Mouse (Mus musculus) kidney, embryonic 15.5 days (tissue): ENCODE results near the gene Gzmm. TPM values are rescaled to one million over a fixed set of nuclear protein-coding genes. Genes with fewer than 3 reads are reported as not detected.

Source experiments
- ATAC-seq: fragments of 200-750 bp; cut with Nextera tagmentation; replicated peaks from 2 replicates; pipeline ENCODE4 v1.8.0; 2017; ENCODE audit warnings: moderate TSS enrichment; ENCODE audit not compliant: low FRiP score
- H3K27ac ChIP-seq: fragments of 300-500 bp; sonication (generic); 2 replicates; pipeline ENCODE4 v1.5.1; 2015; ENCODE audit warnings: mild to moderate bottlenecking, inconsistent platforms
- H3K27me3 ChIP-seq: fragments of 300-500 bp; sonication (generic); 2 replicates; pipeline ENCODE4 v1.6.1; 2015; ENCODE audit warnings: inconsistent platforms
- H3K36me3 ChIP-seq: fragments of 300-500 bp; sonication (generic); 2 replicates; pipeline ENCODE4 v1.6.1; 2015; ENCODE audit warnings: inconsistent platforms
- H3K4me1 ChIP-seq: fragments of 300-500 bp; sonication (generic); 2 replicates; pipeline ENCODE4 v1.6.1; 2015; ENCODE audit warnings: inconsistent platforms
- H3K4me2 ChIP-seq: fragments of 300-500 bp; sonication (generic); 2 replicates; pipeline ENCODE4 v1.6.1; 2015; ENCODE audit warnings: moderate library complexity, mild to moderate bottlenecking, inconsistent platforms
- H3K4me3 ChIP-seq: fragments of 300-500 bp; sonication (generic); replicated peaks from 2 replicates; pipeline ENCODE4 v1.5.1; 2015; ENCODE audit warnings: mild to moderate bottlenecking, inconsistent platforms
- H3K9ac ChIP-seq: fragments of 300-500 bp; sonication (generic); 2 replicates; pipeline ENCODE4 v1.6.1; 2015; ENCODE audit warnings: mild to moderate bottlenecking, inconsistent platforms
- H3K9me3 ChIP-seq: fragments of 300-500 bp; sonication (generic); replicated peaks from 2 replicates; pipeline ENCODE4 v1.6.1; 2016; ENCODE audit warnings: inconsistent platforms
- WGBS: fragments of 180-500 bp; shearing (Covaris S2); methylation state at CpG from one replicate; pipeline ENCODE4 v1.1.7; 2015; ENCODE audit warnings: mixed read lengths; 5-methylcytosine and 5-hydroxymethylcytosine counted together
- polyA plus RNA-seq: library from polyadenylated mRNA; unstranded; fragments of >200 nt; fragmentation: Nextera tagmentation; extraction: Ambion mirVana; gene quantifications from 2 replicates; pipeline ENCODE4 v1.2.1, GENCODE M21; 2015

Gzmm gene
- polyA plus RNA-seq, 1 experiment from 2014 or later: 0.95 TPM

DNA sequence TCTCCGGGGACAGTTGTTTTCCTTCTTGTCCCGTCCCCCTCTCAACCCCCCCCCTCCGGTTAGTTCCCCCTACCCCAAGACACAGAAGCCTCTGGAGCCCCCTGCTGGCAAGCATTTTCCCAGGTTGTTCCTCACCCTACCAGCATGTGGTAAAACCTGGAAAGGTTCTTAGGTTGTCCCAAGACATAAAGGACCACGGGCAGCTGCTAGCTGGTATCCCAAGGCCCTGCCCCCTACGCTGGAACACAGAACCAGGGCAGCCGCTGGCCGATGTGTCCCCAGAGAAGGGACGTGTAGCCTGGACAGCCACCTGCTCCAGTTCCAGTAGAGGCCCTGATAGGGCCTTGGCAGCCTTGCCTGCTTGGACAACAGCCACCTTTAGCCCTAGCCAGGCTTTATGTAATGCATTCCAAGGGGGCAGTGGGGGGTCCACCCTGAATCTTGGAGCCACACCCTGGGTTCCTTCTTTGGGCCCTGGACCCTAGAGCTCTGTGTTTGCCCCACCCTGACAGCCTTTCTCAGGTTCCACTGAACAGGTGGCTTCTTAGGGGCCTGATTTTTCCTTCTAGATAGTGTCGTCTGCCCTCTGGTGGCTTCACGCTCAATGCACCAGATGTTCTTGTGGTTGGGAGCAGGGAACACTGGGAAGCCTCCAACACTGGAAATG is 5.8 kb upstream of the Gzmm start:
- Histone ChIP-seq H3K9ac (peak overlapping the region; percentile 86), H3K4me3 (peak overlapping the region; percentile 87), H3K36me3 (peaks cover 43% of the 10 kb centered on the region), H3K9me3 (no peaks in the 10 kb centered on the region), H3K27me3 (no peaks in the 10 kb centered on the region), H3K4me1 (peaks cover 25% of the 10 kb centered on the region), H3K4me2 (peak overlapping the region; percentile 89), H3K27ac (peak overlapping the region; percentile 89)
- WGBS: 2% methylated on average over 10 of the region's 10 CpGs
- ATAC-seq: 0 out of 2 replicates have a peak, but pooled peaks have one; percentile 1

- Histone ChIP-seq H3K9ac (peak overlapping the region; percentile 86), H3K36me3 (peaks cover 52% of the 10 kb centered on the region), H3K27ac (no peak overlapping the region; the same call in 1 of the 2 replicates), H3K9me3 (no peaks in the 10 kb centered on the region), H3K27me3 (no peaks in the 10 kb centered on the region), H3K4me2 (peak overlapping the region; percentile 89), H3K4me3 (peak overlapping the region; percentile 87), H3K4me1 (peaks cover 25% of the 10 kb centered on the region)
- no peak for ATAC-seq
- 76% methylated on average over 6 of the region's 6 CpGs for WGBS
Measured at GRCm38 (mm10) chr10:79683726-79684640, 4.8 kb upstream of the Gzmm start.

- 94% methylated on average over 25 of the region's 25 CpGs for WGBS
- no peak overlapping the region for H3K9ac ChIP-seq
- no peak overlapping the region for H3K4me3 ChIP-seq
- H3K36me3 ChIP-seq: peaks cover 61% of the 10 kb centered on the region
- no peak overlapping the region for H3K4me2 ChIP-seq
- peaks cover 25% of the 10 kb centered on the region for H3K4me1 ChIP-seq
- H3K27me3 ChIP-seq: no peaks in the 10 kb centered on the region
- H3K27ac ChIP-seq: no peak overlapping the region
- no peak for ATAC-seq
- no peaks in the 10 kb centered on the region for H3K9me3 ChIP-seq
Measured at GRCm38 (mm10) chr10:79684770-79685600, 3.8 kb upstream of the Gzmm start.

- no peak overlapping the region for H3K9ac ChIP-seq
- ATAC-seq: no peak
- H3K27ac ChIP-seq: no peak overlapping the region
- 93% methylated on average over 2 of the region's 2 CpGs for WGBS
- H3K4me1 ChIP-seq: peaks cover 19% of the 10 kb centered on the region
- H3K4me2 ChIP-seq: no peak overlapping the region
- H3K9me3 ChIP-seq: no peaks in the 10 kb centered on the region
- no peaks in the 10 kb centered on the region for H3K27me3 ChIP-seq
- H3K4me3 ChIP-seq: no peak overlapping the region
- H3K36me3 ChIP-seq: peaks cover 62% of the 10 kb centered on the region
Measured at GRCm38 (mm10) chr10:79686219-79686618, 2.6 kb upstream of the Gzmm start.

DNA sequence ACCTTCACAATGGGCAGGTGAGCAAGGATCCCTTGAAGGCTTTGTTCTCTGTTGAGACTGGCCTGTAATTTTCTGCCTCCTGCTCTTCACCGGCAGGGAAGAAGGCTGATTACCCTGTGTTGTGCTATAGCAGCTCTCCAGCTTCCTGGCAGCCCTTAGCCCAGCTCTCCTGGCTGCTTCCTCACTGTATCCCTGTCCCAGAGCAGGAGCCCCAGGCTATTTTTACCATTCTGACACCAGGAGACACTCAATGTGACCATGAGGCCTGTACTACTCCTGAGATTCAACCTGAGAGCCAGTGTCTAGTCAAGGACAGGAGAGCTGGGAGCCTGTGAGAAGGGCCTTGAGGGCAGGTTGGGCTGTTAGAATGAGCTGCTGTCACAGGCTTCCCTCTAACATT is 2.1 kb upstream of the Gzmm start:
- Histone ChIP-seq H3K4me3 (no peak overlapping the region), H3K27me3 (no peaks in the 10 kb centered on the region), H3K9ac (no peak overlapping the region), H3K4me2 (no peak overlapping the region), H3K9me3 (no peaks in the 10 kb centered on the region), H3K4me1 (peaks cover 16% of the 10 kb centered on the region), H3K36me3 (peaks cover 62% of the 10 kb centered on the region), H3K27ac (no peak overlapping the region)
- no peak for ATAC-seq
- WGBS: 86% methylated on average over 1 of the region's 1 CpGs

- H3K36me3 ChIP-seq: peaks cover 62% of the 10 kb centered on the region
- H3K4me2 ChIP-seq: no peak overlapping the region
- H3K27me3 ChIP-seq: no peaks in the 10 kb centered on the region
- WGBS: 95% methylated on average over 6 of the region's 6 CpGs
- no peak overlapping the region for H3K27ac ChIP-seq
- H3K9me3 ChIP-seq: 0 out of 2 replicates have a peak, but pooled peaks cover 4% of the 10 kb centered on the region
- no peak for ATAC-seq
- H3K9ac ChIP-seq: no peak overlapping the region
- no peak overlapping the region for H3K4me3 ChIP-seq
- peaks cover 16% of the 10 kb centered on the region for H3K4me1 ChIP-seq
Measured at GRCm38 (mm10) chr10:79687513-79687912, 1.3 kb upstream of the Gzmm start.

GRCm38 (mm10) chr10:79689178-79689577 is 358 bp downstream of the Gzmm start:
- Histone ChIP-seq H3K4me3 (no peak overlapping the region), H3K9ac (no peak overlapping the region), H3K4me2 (no peak overlapping the region), H3K27ac (no peak overlapping the region), H3K36me3 (peaks cover 59% of the 10 kb centered on the region), H3K9me3 (0 out of 2 replicates have a peak, but pooled peaks cover 4% of the 10 kb centered on the region), H3K4me1 (peaks cover 2% of the 10 kb centered on the region), H3K27me3 (no peaks in the 10 kb centered on the region)
- no peak for ATAC-seq
- WGBS: 83% methylated on average over 3 of the region's 3 CpGs

DNA sequence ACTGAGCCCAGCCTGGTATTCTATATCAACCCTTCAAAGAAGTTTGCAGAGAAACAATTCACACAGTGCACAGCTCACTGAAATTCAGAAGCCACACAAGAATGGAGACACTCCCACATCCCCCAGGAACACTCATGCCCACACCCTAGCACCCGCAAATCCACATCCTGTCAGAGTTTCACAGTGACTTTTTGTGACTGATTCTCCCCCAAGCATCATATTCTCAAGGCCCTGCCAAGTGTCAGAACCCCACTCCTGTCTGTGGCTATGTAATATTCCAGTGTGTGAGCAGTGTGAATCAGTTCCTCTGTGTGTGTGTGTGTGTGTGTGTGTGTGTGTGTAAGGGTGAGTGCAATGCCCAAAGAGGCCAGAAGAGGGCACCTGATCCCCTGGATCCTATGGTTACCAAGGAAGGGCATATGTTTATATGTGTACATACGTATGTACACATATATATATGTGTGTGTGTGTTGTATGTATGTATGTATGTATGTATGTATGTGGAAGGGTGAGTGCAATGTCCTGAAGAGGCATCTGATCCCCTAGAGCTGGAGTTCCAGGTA is 3.2 kb downstream of the Gzmm start:
- Histone ChIP-seq H3K4me1 (peaks cover 16% of the 10 kb centered on the region), H3K27ac (no peak overlapping the region), H3K27me3 (no peaks in the 10 kb centered on the region), H3K9ac (no peak overlapping the region), H3K36me3 (peaks cover 30% of the 10 kb centered on the region), H3K9me3 (0 out of 2 replicates have a peak, but pooled peaks cover 4% of the 10 kb centered on the region), H3K4me2 (no peak overlapping the region), H3K4me3 (no peak overlapping the region)
- ATAC-seq: no peak
- 96% methylated on average over 2 of the region's 2 CpGs for WGBS

DNA sequence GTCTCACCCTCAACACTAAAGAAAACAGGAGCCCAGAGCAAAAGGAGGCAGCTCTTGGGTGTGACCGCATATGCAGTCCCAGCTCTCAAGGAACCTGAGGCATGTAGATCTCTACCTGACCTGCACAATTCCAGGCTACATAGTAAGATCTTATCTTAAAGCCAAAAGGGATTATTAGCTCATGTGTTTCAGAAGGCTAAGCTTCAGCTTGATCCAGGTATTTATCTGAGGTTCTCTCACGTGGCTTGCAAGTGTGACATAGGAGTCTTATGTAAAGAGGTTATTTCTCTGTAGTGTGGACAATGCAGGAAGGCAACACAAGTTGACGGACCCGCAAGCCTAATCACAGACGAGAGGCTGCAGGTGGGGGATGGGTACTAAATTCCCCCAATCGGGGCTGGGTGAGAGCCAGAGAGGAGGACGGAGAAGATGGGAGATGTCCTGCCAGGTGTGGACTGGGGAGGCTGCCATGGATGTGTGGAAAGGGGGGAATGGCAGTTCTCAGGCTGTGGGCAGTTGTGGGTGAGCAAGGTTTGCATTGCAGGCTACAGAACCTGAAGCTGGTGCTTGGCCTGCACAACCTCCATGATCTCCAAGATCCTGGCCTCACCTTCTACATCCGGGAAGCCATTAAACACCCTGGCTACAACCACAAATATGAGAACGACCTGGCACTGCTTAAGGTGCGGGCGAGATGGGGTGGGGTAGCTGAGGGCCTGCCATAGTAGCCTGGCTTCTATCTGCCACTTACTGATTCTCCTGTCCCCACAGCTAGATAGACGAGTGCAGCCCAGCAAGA is 5.0 kb downstream of the Gzmm start:
- H3K36me3 ChIP-seq: peaks cover 13% of the 10 kb centered on the region
- no peaks in the 10 kb centered on the region for H3K27me3 ChIP-seq
- H3K4me3 ChIP-seq: no peak overlapping the region
- 71% methylated on average over 12 of the region's 12 CpGs for WGBS
- no peak overlapping the region for H3K4me2 ChIP-seq
- H3K9ac ChIP-seq: no peak overlapping the region
- peaks cover 16% of the 10 kb centered on the region for H3K4me1 ChIP-seq
- H3K9me3 ChIP-seq: 0 out of 2 replicates have a peak, but pooled peaks cover 4% of the 10 kb centered on the region
- H3K27ac ChIP-seq: no peak overlapping the region
- no peak for ATAC-seq

- H3K36me3 ChIP-seq: peaks cover 7% of the 10 kb centered on the region
- no peak overlapping the region for H3K27ac ChIP-seq
- H3K4me2 ChIP-seq: no peak overlapping the region
- 0 out of 2 replicates have a peak, but pooled peaks cover 4% of the 10 kb centered on the region for H3K9me3 ChIP-seq
- no peaks in the 10 kb centered on the region for H3K27me3 ChIP-seq
- WGBS: 84% methylated on average over 6 of the region's 6 CpGs
- peaks cover 16% of the 10 kb centered on the region for H3K4me1 ChIP-seq
- ATAC-seq: no peak
- H3K4me3 ChIP-seq: no peak overlapping the region
- H3K9ac ChIP-seq: no peak overlapping the region
Measured at GRCm38 (mm10) chr10:79694379-79694655, 5.5 kb downstream of the Gzmm start.
